Mouse (Mus musculus): ENCODE data around the gene Tmprss11f. TPM values are rescaled to one million over a fixed set of nuclear protein-coding genes. Genes with fewer than 3 reads are reported as not detected.

The Tmprss11f gene
- total and polyA plus RNA-seq, 3 experiments: not detected

GRCm38 (mm10) chr5:86473859-86474258, 158.4 kb downstream of the Tmprss11f start:
- no peak for DNase-seq (ENCODE audit: low read depth, low spot score)
- Histone ChIP-seq H3K9me3 (replicated peaks; ENCODE audit: insufficient read depth, low read length) (no peaks in the 10 kb centered on the region), H3K4me3 (ENCODE audit: control insufficient read depth in 1 of 2, insufficient read depth in 1 of 2, low read depth in 2 of 2, low read length in 2 of 2) (no peak overlapping the region), H3K36me3 (ENCODE audit: control insufficient read depth in 1 of 2, insufficient read depth in 2 of 2, low read length in 2 of 2) (no peaks in the 10 kb centered on the region), H3K27ac (ENCODE audit: control insufficient read depth, low read depth, low read length) (no peak overlapping the region), H3K27me3 (ENCODE audit: control insufficient read depth in 1 of 2, insufficient read depth in 2 of 2, low read length in 2 of 2) (no peaks in the 10 kb centered on the region), H3K4me1 (ENCODE audit: control insufficient read depth in 1 of 2, insufficient read depth in 2 of 2, low read length in 2 of 2) (no peaks in the 10 kb centered on the region), H3K79me2 (ENCODE audit: control insufficient read depth, insufficient read depth, low read length, poor library complexity) (no peaks in the 10 kb centered on the region), H3K9ac (ENCODE audit: control insufficient read depth, low read depth, low read length, poor library complexity, severe bottlenecking) (no peak overlapping the region)
- TF ChIP-seq SIN3A (IDR thresholded peaks at IDR 0.05; ENCODE audit: low read length): no peak

Other genes with a start within 250 kb of the Tmprss11f start
- gene Tmprss11a, start 163.4 kb downstream of the Tmprss11f start, total RNA-seq (2012; rRNA removed): not detected in 2 replicates
- gene Tmprss11a, start 163.4 kb downstream of the Tmprss11f start, polyA plus RNA-seq (2012; ENCODE audit: insufficient read depth in 1 of 2, insufficient read length in 2 of 2, low read depth in 1 of 2, low replicate concordance in 2 of 2, missing spikeins in 1 of 2): not detected
- not detected in 2 replicates for gene Tmprss11g, start 113.8 kb downstream of the Tmprss11f start, total RNA-seq (2012; rRNA removed)
- not detected for gene Tmprss11g, start 113.8 kb downstream of the Tmprss11f start, polyA plus RNA-seq (2012; ENCODE audit: insufficient read depth in 1 of 2, insufficient read length in 2 of 2, low read depth in 1 of 2, low replicate concordance in 2 of 2, missing spikeins in 1 of 2)
- not detected in 2 replicates for gene Tmprss11b, start 43.9 kb upstream of the Tmprss11f start, total RNA-seq (2012; rRNA removed)
- gene Tmprss11b, start 43.9 kb upstream of the Tmprss11f start, polyA plus RNA-seq (2012; ENCODE audit: insufficient read depth in 1 of 2, insufficient read length in 2 of 2, low read depth in 1 of 2, low replicate concordance in 2 of 2, missing spikeins in 1 of 2): not detected
- not detected in 2 replicates for gene Tmprss11e, start 113.4 kb upstream of the Tmprss11f start, total RNA-seq (2012; rRNA removed)
- gene Tmprss11e, start 113.4 kb upstream of the Tmprss11f start, polyA plus RNA-seq (2012; ENCODE audit: insufficient read depth in 1 of 2, insufficient read length in 2 of 2, low read depth in 1 of 2, low replicate concordance in 2 of 2, missing spikeins in 1 of 2): not detected
- gene Ythdc1, start 171.8 kb upstream of the Tmprss11f start, total RNA-seq (2012; rRNA removed): 47.6 and 54.6 TPM in 2 replicates
- 10 to 100 TPM; 60.8 to 67.2 TPM for gene Ythdc1, start 171.8 kb upstream of the Tmprss11f start, polyA plus RNA-seq (2012; ENCODE audit: insufficient read depth in 1 of 2, insufficient read length in 2 of 2, low read depth in 1 of 2, low replicate concordance in 2 of 2, missing spikeins in 1 of 2)

Data from MEL (cell line).